Mouse (Mus musculus) forebrain, embryonic 12.5 days (tissue): Measurements from ENCODE around the gene Esrrg. TPM values are rescaled to one million over a fixed set of nuclear protein-coding genes. Genes with fewer than 3 reads are reported as not detected.

Source experiments
- ATAC-seq: fragments of 200-750 bp; cut with Nextera tagmentation; 2 replicates; pipeline ENCODE4 v1.8.0; 2017; ENCODE audit warnings: moderate TSS enrichment; ENCODE audit not compliant: low FRiP score
- H3K27ac ChIP-seq: fragments of 300-500 bp; sonication (generic); 2 replicates; pipeline ENCODE4 v1.5.1; 2016; ENCODE audit warnings: mild to moderate bottlenecking
- H3K27me3 ChIP-seq: fragments of 300-500 bp; sonication (generic); 2 replicates; pipeline ENCODE4 v1.6.1; 2016; ENCODE audit warnings: mild to moderate bottlenecking
- H3K36me3 ChIP-seq: fragments of 300-500 bp; sonication (generic); replicated peaks from 2 replicates; pipeline ENCODE4 v1.6.1; 2016; ENCODE audit warnings: mild to moderate bottlenecking
- H3K4me1 ChIP-seq: fragments of 300-500 bp; sonication (generic); 2 replicates; pipeline ENCODE4 v1.6.1; 2016
- H3K4me2 ChIP-seq: fragments of 300-500 bp; sonication (generic); 2 replicates; pipeline ENCODE4 v1.6.1; 2016; ENCODE audit warnings: mild to moderate bottlenecking, moderate library complexity
- H3K4me3 ChIP-seq: fragments of 300-500 bp; sonication (generic); replicated peaks from 2 replicates; pipeline ENCODE4 v1.5.1; 2016; ENCODE audit warnings: mild to moderate bottlenecking
- H3K9ac ChIP-seq: fragments of 300-500 bp; sonication (generic); 2 replicates; pipeline ENCODE4 v1.6.1; 2016; ENCODE audit warnings: mild to moderate bottlenecking
- H3K9me3 ChIP-seq: fragments of 300-500 bp; sonication (generic); 2 replicates; pipeline ENCODE4 v1.6.1; 2016
- WGBS: fragments of 180-500 bp; shearing (Covaris S2); methylation state at CpG from one replicate; pipeline ENCODE4 v1.1.7; 2016; 5-methylcytosine and 5-hydroxymethylcytosine counted together
- polyA plus RNA-seq: library from polyadenylated mRNA; unstranded; fragments of >200 nt; fragmentation: Nextera tagmentation; extraction: Ambion mirVana; gene quantifications from 2 replicates; pipeline ENCODE4 v1.2.1, GENCODE M21; 2016

The Esrrg gene
- polyA plus RNA-seq, 1 experiment from 2014 or later = 8.1 TPM

DNA sequence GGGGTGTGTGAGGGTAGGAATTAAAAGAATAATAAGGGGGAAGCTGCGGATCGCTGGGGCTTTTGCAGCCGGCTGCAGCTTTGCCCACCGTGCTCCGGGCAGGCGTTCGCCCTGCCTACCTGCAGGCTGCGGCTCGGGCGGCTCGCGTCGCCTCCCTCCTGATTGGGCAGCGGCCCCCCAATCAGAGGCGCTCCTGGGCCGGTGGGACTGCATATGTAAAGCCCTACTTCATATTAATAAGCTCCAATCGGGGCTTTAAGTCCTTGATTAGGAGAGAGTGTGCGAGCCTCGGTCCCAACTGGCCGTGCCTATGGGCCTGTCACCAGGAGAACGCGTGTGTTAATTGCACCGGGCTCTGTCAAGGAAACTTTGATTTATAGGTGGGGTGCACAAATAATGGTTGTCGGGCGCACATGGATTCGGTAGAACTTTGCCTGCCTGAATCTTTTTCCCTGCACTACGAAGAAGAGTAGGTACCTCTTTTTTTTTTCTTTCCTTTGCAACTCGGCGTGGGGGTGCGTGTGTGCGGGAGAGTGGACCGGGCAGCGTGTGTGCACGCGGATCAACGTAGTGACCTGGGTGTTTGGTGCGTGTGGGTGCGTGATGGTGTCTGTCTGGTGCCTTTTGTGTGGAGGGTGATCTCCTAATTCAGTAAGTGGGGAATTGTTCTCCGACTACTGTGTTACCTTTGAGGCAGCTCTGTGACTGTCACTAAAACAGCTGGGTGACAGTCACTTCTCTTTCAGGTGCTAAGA is 389.2 kb downstream of the Esrrg start:
- Histone ChIP-seq H3K4me3 (peak overlapping the region; percentile 43), H3K4me2 (peak overlapping the region; percentile 74), H3K27ac (no peak overlapping the region), H3K27me3 (peaks cover 13% of the 10 kb centered on the region; the same call in 1 of the 2 replicates), H3K9me3 (no peaks in the 10 kb centered on the region), H3K4me1 (peaks cover 17% of the 10 kb centered on the region), H3K9ac (peak overlapping the region; percentile 44; the same call in 1 of the 2 replicates), H3K36me3 (no peaks in the 10 kb centered on the region)
- WGBS = under 1% methylated on average over 39 of the region's 39 CpGs
- ATAC-seq = peak; percentile 95

DNA sequence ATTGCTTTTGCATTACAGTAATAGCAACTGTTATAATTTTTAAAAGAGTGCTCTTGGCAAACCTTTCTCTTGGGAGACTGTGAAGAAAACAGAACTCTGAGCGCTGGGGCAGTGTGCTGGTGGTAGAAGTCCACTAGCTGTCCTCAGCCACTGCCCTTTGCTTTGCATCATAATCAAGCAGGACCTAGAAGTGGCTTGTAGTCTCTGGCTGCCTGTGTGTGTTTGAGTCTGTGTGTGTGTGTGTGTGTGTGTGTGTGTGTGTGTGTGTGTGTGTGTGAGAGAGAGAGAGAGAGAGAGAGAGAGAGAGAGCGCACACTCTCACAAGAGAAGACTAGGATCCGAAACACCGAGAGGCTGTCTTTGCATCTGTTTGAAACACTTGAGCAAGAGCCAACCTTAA is 390.5 kb downstream of the Esrrg start:
- ATAC-seq = no peak
- Histone ChIP-seq H3K4me2 (peak overlapping the region; percentile 39), H3K4me3 (peak overlapping the region; percentile 24), H3K27ac (no peak overlapping the region), H3K9ac (no peak overlapping the region), H3K4me1 (peaks cover 17% of the 10 kb centered on the region), H3K36me3 (no peaks in the 10 kb centered on the region), H3K27me3 (peaks cover 13% of the 10 kb centered on the region; the same call in 1 of the 2 replicates), H3K9me3 (no peaks in the 10 kb centered on the region)
- 63% methylated on average over 4 of the region's 4 CpGs for WGBS

DNA sequence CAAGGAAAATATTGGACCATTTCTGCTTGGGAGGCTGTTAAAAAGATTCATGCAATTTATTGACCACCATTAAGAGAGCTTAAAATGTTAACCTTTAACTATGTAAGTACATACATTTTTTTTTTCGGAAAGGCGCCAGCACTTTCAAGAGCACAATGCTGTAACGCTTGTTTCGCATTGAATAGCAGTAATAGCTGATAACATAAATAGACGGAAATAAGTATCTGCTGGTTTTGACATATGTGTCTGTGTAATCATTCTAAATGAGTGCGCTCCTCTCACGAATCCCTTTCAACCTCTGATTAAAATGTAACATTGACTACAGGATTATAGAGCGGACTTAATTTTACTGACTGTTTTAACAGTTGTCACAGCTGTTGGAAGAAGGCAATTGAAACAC is 391.6 kb downstream of the Esrrg start:
- Histone ChIP-seq H3K36me3 (no peaks in the 10 kb centered on the region), H3K27ac (no peak overlapping the region), H3K9ac (no peak overlapping the region), H3K27me3 (0 out of 2 replicates have a peak, but pooled peaks cover 6% of the 10 kb centered on the region), H3K4me2 (peak overlapping the region; percentile 25; the same call in 1 of the 2 replicates), H3K9me3 (no peaks in the 10 kb centered on the region), H3K4me1 (peaks cover 17% of the 10 kb centered on the region), H3K4me3 (0 out of 2 replicates have a peak overlapping the region, but pooled peaks have one; percentile 14)
- no peak for ATAC-seq
- 57% methylated on average over 8 of the region's 8 CpGs for WGBS

DNA sequence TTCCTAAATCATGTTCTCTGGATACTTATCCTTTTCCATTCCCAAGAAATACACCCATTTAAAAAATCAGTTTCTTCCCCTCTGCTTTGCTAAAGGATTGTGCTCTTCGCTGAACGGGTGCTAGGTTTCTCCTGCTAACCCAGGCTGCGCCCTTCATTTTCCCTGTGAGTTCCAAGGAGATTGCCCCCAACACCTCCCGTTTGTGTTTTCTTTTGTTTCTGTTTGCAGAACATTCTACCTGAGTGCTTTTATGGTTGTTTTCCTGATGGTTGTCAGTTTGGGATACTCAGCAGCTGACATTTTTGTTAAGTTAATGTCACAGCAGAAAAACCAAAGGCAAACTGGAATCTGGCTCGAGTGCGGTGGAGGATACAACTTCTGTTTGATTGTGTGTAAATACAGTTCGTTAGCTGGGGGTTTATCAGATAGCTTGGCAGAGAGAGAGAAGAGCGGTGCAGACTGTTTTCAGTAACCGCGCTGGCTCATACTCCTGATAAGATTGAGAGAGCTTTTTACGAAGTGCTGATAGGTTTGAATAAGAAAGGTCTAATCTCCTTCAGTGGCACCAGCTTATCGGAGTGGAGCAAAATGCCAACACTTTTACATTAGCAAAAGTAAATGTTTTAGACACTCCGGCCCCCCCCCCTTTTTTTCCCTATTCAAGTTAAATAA is 398.4 kb downstream of the Esrrg start:
- Histone ChIP-seq H3K4me3 (no peak overlapping the region), H3K4me2 (no peak overlapping the region), H3K9ac (no peak overlapping the region), H3K4me1 (0 out of 2 replicates have a peak, but pooled peaks cover 9% of the 10 kb centered on the region), H3K9me3 (no peaks in the 10 kb centered on the region), H3K27ac (no peak overlapping the region), H3K36me3 (no peaks in the 10 kb centered on the region), H3K27me3 (no peaks in the 10 kb centered on the region; the same call in 1 of the 2 replicates)
- ATAC-seq = no peak
- WGBS = 65% methylated on average over 13 of the region's 13 CpGs

DNA sequence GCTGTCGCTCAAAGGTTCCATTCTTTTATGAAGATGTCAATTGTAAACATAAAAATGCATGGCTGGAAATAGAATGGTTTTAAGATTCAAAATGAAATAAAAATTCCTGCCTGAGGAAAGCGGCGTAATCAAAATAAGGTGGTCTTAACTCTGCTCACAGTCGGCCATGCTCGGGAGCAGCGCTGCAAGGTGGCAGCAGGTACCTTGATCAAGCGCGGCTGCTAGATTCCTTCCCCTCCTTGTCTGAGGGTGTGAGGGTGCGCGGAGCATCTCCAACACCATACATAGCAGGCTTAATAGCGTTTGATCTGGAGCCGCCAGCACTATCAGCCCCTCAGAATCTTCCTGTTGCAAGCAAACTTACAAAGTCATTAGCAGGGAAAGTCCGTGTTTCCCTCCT is 399.9 kb downstream of the Esrrg start:
- ATAC-seq = no peak
- Histone ChIP-seq H3K9ac (no peak overlapping the region), H3K36me3 (no peaks in the 10 kb centered on the region), H3K27me3 (no peaks in the 10 kb centered on the region; the same call in 1 of the 2 replicates), H3K27ac (no peak overlapping the region), H3K4me2 (no peak overlapping the region), H3K4me3 (no peak overlapping the region), H3K4me1 (0 out of 2 replicates have a peak, but pooled peaks cover 9% of the 10 kb centered on the region), H3K9me3 (no peaks in the 10 kb centered on the region)
- 76% methylated on average over 13 of the region's 13 CpGs for WGBS

DNA sequence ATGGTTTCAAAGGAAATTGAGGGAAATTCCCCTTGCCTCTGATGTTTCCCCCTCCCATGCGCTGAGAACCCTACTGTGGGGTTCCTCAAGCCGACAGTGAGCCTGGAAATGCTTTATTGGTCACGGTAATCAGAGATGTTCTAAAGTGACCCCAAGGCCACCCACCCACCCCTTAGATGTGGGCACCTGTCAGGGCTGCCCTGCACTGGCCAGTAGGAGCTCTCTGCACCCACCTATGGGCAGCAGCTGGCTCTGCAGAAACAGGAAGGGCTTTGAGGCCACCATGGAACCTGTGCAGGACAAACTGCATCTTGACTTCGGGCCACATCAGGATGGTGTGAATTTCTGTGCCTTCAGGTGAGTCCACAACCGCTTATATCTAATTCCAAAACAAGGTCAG is 401.3 kb downstream of the Esrrg start:
- no peak overlapping the region for H3K4me3 ChIP-seq
- H3K9ac ChIP-seq = no peak overlapping the region
- H3K27me3 ChIP-seq = no peaks in the 10 kb centered on the region; the same call in 1 of the 2 replicates
- no peaks in the 10 kb centered on the region for H3K36me3 ChIP-seq
- no peak overlapping the region for H3K4me2 ChIP-seq
- H3K4me1 ChIP-seq = 0 out of 2 replicates have a peak, but pooled peaks cover 9% of the 10 kb centered on the region
- H3K27ac ChIP-seq = no peak overlapping the region
- H3K9me3 ChIP-seq = no peaks in the 10 kb centered on the region
- no peak for ATAC-seq
- 88% methylated on average over 5 of the region's 5 CpGs for WGBS

DNA sequence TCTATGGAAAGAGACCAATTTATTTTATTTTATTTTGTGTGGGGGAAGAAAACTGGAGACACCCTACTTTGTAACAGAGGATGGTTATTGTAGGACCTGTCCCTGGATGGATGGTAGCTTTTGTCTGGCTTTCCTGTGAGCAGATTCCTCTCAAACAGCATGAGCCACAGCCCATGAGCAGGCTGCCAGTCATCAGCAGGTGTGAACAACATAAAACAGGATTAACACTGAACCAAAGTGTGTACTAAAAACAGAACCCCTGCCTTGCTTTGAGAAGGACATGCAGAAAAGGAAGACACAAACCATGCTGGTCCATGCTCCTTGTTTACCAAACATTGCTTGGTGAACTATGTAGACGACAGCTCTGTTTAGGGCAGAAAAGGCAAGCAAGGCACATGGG is 402.3 kb downstream of the Esrrg start:
- 67% methylated on average over 1 of the region's 1 CpGs for WGBS
- Histone ChIP-seq H3K4me1 (0 out of 2 replicates have a peak, but pooled peaks cover 9% of the 10 kb centered on the region), H3K4me3 (no peak overlapping the region), H3K27me3 (no peaks in the 10 kb centered on the region; the same call in 1 of the 2 replicates), H3K9me3 (no peaks in the 10 kb centered on the region), H3K36me3 (no peaks in the 10 kb centered on the region), H3K9ac (no peak overlapping the region), H3K27ac (no peak overlapping the region), H3K4me2 (no peak overlapping the region)
- no peak for ATAC-seq

DNA sequence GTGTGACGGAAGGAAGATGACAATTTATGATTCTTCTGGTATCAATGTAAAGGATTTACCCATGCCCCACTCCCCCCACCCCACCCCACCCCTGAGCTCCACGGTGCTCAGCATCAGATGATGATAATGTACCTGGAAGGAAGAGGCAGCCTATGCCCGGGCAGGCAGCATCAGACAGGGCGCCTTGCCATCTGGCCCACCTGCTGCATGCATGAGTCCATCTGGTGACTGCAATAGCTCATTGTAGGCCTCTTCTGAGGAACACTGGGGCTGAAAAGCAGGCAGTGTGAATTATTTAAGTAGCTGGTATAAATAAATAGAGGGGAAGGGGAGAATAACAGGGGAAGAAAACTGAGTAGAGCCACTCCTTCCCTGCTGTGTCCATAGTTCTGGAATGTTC is 405.8 kb downstream of the Esrrg start:
- 73% methylated on average over 4 of the region's 4 CpGs for WGBS
- ATAC-seq = no peak
- H3K4me2 ChIP-seq = no peak overlapping the region
- no peak overlapping the region for H3K9ac ChIP-seq
- no peaks in the 10 kb centered on the region for H3K36me3 ChIP-seq
- H3K4me1 ChIP-seq = no peaks in the 10 kb centered on the region; the same call in 1 of the 2 replicates
- H3K4me3 ChIP-seq = no peak overlapping the region
- peaks cover 5% of the 10 kb centered on the region for H3K27me3 ChIP-seq
- no peaks in the 10 kb centered on the region for H3K9me3 ChIP-seq
- no peak overlapping the region for H3K27ac ChIP-seq

DNA sequence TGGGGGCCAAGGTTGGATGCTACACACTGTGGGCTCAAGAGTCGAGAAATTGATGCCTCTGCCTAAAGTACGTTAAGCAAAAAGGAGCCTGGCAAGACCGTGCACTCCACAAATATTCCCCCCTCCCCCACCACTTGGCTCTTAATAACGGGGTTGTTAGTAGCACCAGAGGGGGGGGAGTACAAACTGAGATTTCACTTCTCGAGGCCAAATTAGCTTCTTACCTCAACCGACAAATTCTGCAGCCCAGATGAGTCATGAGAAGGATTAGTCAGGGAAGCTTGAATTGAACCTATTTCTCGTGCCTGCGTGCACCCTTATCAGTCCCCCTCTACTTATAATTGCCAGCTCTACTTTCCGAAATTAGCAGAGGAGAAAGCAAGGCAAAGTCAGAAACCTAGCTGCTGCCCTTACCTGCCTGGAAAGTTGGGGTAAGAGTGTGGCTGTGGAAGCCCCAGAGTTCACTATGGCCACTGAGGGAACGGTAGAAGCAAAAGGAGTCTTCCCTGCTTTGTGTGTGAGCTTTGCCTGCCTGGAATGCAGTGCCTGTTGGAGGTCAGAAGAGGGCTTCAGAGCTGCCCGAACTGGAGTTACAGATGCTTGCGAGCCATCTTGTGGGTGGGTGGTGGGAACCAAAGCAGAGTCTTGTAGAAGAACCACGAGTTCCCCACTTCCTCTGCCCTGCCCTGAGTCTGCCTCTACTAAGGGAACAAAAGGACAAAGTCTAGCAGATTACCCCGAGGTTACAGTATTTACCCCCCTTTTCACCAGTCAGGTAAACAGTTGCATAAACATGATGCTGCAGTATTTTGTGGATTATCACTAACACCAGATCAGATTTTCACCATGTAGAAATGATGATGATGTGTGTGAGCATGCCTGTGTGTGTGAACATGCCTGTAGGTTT is 409.6 kb downstream of the Esrrg start:
- Histone ChIP-seq H3K27me3 (peaks cover 5% of the 10 kb centered on the region), H3K4me1 (no peaks in the 10 kb centered on the region; the same call in 1 of the 2 replicates), H3K9ac (no peak overlapping the region), H3K27ac (no peak overlapping the region), H3K36me3 (no peaks in the 10 kb centered on the region), H3K9me3 (no peaks in the 10 kb centered on the region), H3K4me3 (no peak overlapping the region), H3K4me2 (no peak overlapping the region)
- 54% methylated on average over 14 of the region's 14 CpGs for whole genome bisulfite sequencing
- ATAC-seq = no peak

DNA sequence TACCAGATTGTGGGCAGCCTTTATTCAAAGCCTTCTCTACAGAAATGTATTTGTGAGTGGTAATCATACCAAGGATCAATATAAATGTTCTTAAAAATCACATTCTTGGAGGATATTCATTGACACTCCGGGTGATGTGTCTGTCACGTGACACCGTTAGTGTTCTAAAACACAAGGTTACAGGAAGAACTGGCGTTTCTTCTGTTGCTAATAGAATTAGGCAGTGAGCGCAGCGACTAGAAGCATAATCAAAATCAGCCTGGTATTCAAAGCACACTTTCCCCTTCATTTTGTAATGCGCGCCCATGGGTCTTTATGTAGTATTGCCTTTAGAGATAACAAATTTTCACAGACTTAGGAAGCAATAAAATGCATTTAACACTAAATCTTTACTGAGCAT is 420.6 kb downstream of the Esrrg start:
- peaks cover 19% of the 10 kb centered on the region for H3K4me1 ChIP-seq
- H3K9me3 ChIP-seq = no peaks in the 10 kb centered on the region
- peaks cover 3% of the 10 kb centered on the region; the same call in 1 of the 2 replicates for H3K27me3 ChIP-seq
- no peak overlapping the region for H3K27ac ChIP-seq
- no peaks in the 10 kb centered on the region for H3K36me3 ChIP-seq
- no peak for ATAC-seq
- WGBS = 52% methylated on average over 8 of the region's 8 CpGs
- H3K9ac ChIP-seq = no peak overlapping the region
- no peak overlapping the region for H3K4me3 ChIP-seq
- no peak overlapping the region for H3K4me2 ChIP-seq

DNA sequence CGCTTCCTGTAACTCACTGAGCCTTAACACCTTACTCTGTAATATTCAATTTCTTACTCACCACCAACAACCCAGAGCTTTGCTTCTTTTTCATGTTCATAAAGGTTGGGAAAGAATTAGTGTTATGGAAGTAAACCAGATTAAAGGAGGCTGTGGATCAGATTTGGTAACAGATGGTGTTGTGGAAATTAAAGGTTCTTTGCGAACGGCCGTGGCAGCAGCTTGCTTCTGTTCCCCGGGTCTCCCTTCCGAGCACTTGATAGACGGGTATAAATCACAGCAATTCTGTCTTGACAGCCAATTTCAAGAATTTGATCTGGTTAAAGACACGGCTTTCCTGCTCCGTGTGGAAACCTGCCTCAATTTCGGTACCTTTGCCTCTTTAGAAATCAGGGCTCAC is 421.5 kb downstream of the Esrrg start:
- ATAC-seq = no peak
- H3K9me3 ChIP-seq = no peaks in the 10 kb centered on the region
- H3K4me3 ChIP-seq = no peak overlapping the region
- H3K4me1 ChIP-seq = peaks cover 19% of the 10 kb centered on the region
- WGBS = 50% methylated on average over 10 of the region's 10 CpGs
- no peaks in the 10 kb centered on the region for H3K36me3 ChIP-seq
- no peak overlapping the region for H3K9ac ChIP-seq
- H3K4me2 ChIP-seq = no peak overlapping the region
- peaks cover 3% of the 10 kb centered on the region; the same call in 1 of the 2 replicates for H3K27me3 ChIP-seq
- no peak overlapping the region for H3K27ac ChIP-seq

DNA sequence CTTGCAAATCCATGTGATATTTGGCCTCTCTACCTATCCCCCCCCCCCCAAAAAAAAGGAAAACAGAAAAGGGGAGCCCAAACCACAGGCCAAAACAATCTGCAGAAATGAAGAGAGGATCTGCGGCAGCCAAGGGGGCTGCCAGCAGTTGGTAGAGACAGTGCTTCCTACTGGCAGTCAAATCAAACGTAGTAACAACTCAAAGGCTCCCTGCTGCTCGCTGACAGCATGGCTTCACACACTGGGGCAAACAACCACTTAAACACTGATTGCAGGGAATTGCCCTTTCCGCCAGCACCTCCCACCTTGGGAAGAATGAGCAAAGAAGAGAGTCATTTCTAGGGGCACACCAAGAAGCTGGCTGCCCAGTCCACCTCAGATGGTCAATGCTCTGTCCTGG is 422.7 kb downstream of the Esrrg start:
- H3K9ac ChIP-seq = no peak overlapping the region
- H3K4me2 ChIP-seq = no peak overlapping the region; the same call in 1 of the 2 replicates
- 15% methylated on average over 4 of the region's 4 CpGs for WGBS
- H3K36me3 ChIP-seq = no peaks in the 10 kb centered on the region
- H3K27ac ChIP-seq = no peak overlapping the region
- peaks cover 3% of the 10 kb centered on the region; the same call in 1 of the 2 replicates for H3K27me3 ChIP-seq
- ATAC-seq = peak; percentile 39; the same call in 1 of the 2 replicates
- H3K9me3 ChIP-seq = no peaks in the 10 kb centered on the region
- peaks cover 19% of the 10 kb centered on the region for H3K4me1 ChIP-seq
- no peak overlapping the region for H3K4me3 ChIP-seq
